Mouse (Mus musculus) liver, embryonic 13.5 days (tissue): ENCODE measurements around the gene Wbp2. TPM values are rescaled to one million over a fixed set of nuclear protein-coding genes. Genes with fewer than 3 reads are reported as not detected.
A peak's percentile ranks its signal among the peaks of the same experiment; 100 is the strongest.
"Not testable (repeated sequence)": the region's sequence is repeated elsewhere in the genome, so short reads cannot be mapped to it uniquely, and the experiment has no call there.

Source experiments
- ATAC-seq: fragments of 200-750 bp; cut with Nextera tagmentation; 2 replicates; pipeline ENCODE4 v1.8.0; 2017; ENCODE audit warnings: low read depth, mild to moderate bottlenecking, moderate number of reproducible peaks, moderate library complexity
- DNase-seq: peaks from one replicate; pipeline ENCODE4 v3.0.0; 2022
- H3K27ac ChIP-seq: fragments of 300-500 bp; sonication (generic); 2 replicates; pipeline ENCODE4 v1.5.1; 2015; ENCODE audit warnings: moderate library complexity, mild to moderate bottlenecking, inconsistent platforms
- H3K27me3 ChIP-seq: fragments of 300-500 bp; sonication (generic); 2 replicates; pipeline ENCODE4 v1.6.1; 2015; ENCODE audit warnings: mild to moderate bottlenecking, inconsistent platforms
- H3K36me3 ChIP-seq: fragments of 300-500 bp; sonication (generic); 2 replicates; pipeline ENCODE4 v1.6.1; 2015; ENCODE audit warnings: mild to moderate bottlenecking, inconsistent platforms
- H3K4me1 ChIP-seq: fragments of 300-500 bp; sonication (generic); replicated peaks from 2 replicates; pipeline ENCODE4 v1.6.1; 2015; ENCODE audit warnings: inconsistent platforms
- H3K4me2 ChIP-seq: fragments of 300-500 bp; sonication (generic); 2 replicates; pipeline ENCODE4 v1.6.1; 2015; ENCODE audit warnings: inconsistent platforms, mild to moderate bottlenecking, moderate library complexity
- H3K4me3 ChIP-seq: fragments of 300-500 bp; sonication (generic); replicated peaks from 2 replicates; pipeline ENCODE4 v1.5.1; 2015; ENCODE audit warnings: mild to moderate bottlenecking, inconsistent platforms
- H3K9ac ChIP-seq: fragments of 300-500 bp; sonication (generic); 2 replicates; pipeline ENCODE4 v1.6.1; 2015; ENCODE audit warnings: mild to moderate bottlenecking, inconsistent platforms
- H3K9me3 ChIP-seq: fragments of 300-500 bp; sonication (generic); replicated peaks from 2 replicates; pipeline ENCODE4 v1.6.1; 2016; ENCODE audit warnings: inconsistent platforms
- WGBS: fragments of 180-500 bp; shearing (Covaris S2); methylation state at CpG from one replicate; pipeline ENCODE4 v1.1.7; 2015; ENCODE audit not compliant: insufficient replicate concordance; 5-methylcytosine and 5-hydroxymethylcytosine counted together
- polyA plus RNA-seq: library from polyadenylated mRNA; unstranded; fragments of >200 nt; fragmentation: Nextera tagmentation; extraction: Ambion mirVana; gene quantifications from 2 replicates; pipeline ENCODE4 v1.2.1, GENCODE M21; 2015

Gene Wbp2
- polyA plus RNA-seq, 1 experiment from 2014 or later, result 58.9 TPM

DNA sequence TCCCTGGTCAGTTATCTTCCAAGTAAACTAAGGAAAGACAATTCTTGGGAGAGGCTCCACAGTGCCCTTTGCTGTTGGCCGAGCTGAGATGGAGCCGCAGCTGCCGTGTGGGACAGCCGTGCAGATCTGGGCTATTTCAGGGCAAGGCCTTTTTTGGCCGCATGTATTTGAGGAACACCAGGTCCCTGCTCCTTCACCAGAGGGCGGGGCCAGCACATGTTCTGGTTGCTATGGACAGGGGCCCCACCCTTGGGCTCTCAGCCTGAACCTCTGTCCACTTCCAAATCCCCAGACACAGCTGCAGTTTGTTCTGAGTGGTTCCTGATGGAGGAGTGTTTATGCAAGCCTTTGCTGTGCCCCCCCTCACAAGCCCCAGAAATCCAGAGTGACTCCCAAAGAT lies 13.6 kb upstream of the Wbp2 start:
- peaks cover 69% of the 10 kb centered on the region for H3K4me1 ChIP-seq
- peaks cover under 1% of the 10 kb centered on the region; the same call in 1 of the 2 replicates for H3K27me3 ChIP-seq
- ATAC-seq, result no peak
- H3K9ac ChIP-seq, result no peak overlapping the region
- H3K4me3 ChIP-seq, result no peak overlapping the region
- 47% methylated on average over 6 of the region's 6 CpGs for WGBS
- no peak for DNase-seq
- H3K36me3 ChIP-seq, result no peaks in the 10 kb centered on the region
- no peak overlapping the region for H3K4me2 ChIP-seq
- H3K9me3 ChIP-seq, result 0 out of 2 replicates have a peak, but pooled peaks cover 4% of the 10 kb centered on the region
- H3K27ac ChIP-seq, result peak overlapping the region; percentile 36; the same call in 1 of the 2 replicates

DNA sequence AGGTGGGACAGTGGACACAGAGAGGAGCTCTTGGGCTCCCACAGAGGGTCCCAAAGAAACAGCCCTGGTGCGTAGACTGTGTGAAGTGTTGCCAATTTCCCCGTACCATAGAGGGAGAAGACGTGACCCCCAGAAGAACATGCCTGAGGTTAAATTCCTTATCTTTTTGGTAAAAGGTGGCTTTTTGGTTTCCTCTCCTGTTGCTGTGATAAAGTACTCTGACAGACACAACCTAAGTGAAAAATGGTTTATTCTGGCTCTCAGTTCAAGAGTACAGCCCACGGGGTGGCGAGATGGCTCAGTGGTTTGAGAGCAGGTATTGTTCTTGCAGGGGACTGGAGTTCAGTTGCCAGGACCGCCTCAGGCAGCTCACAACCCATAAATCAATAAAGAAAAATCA lies 12.7 kb upstream of the Wbp2 start:
- Histone ChIP-seq H3K4me2 (no peak overlapping the region), H3K9ac (no peak overlapping the region), H3K27me3 (no peaks in the 10 kb centered on the region), H3K27ac (peak overlapping the region; percentile 36; the same call in 1 of the 2 replicates), H3K36me3 (no peaks in the 10 kb centered on the region), H3K4me3 (no peak overlapping the region), H3K9me3 (0 out of 2 replicates have a peak, but pooled peaks cover 4% of the 10 kb centered on the region), H3K4me1 (peaks cover 66% of the 10 kb centered on the region)
- DNase-seq (no peak), ATAC-seq (no peak)
- WGBS, result 34% methylated on average over 6 of the region's 6 CpGs

DNA sequence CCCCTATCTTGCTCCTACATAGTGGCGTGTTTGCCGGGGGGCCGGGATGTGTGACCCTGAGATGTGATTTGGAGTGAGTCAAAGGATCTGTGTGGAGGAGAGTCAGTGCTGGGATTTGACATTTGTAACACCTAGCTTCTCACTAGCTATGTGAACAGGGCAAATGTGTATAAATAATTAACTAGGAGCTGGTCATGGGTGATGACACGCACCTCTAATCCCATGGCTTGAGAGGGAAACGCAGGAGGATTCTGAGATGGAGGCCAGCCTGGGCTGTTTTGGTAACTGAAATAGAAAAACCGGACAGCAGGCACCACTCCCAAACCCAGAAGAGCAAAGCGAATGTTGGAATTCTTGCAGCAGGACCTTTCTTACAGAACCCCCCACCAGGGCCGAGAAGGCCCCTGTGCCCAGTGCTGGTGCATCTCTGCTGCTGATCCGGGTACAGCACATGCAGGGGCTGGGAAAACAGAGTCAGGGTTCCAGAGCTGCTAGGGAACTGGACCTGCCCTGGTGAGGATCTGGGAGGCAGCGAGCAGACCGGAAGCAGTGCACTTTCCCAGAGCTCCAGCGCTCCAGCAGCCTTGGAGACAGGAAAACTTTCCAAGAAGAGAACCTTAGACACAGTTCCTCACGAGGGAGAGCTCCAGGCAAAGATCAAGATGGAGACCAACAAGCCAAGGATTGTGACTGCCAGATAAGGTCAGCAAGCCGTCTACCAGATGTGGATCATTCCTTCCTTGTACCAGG lies 12.1 kb upstream of the Wbp2 start:
- Histone ChIP-seq H3K27me3 (no peaks in the 10 kb centered on the region), H3K9me3 (0 out of 2 replicates have a peak, but pooled peaks cover 4% of the 10 kb centered on the region), H3K4me2 (no peak overlapping the region), H3K27ac (peak overlapping the region; percentile 36; the same call in 1 of the 2 replicates), H3K4me3 (no peak overlapping the region), H3K4me1 (peaks cover 66% of the 10 kb centered on the region), H3K36me3 (no peaks in the 10 kb centered on the region), H3K9ac (no peak overlapping the region; the same call in 1 of the 2 replicates)
- 58% methylated on average over 14 of the region's 14 CpGs for WGBS
- ATAC-seq (no peak), DNase-seq (no peak)

DNA sequence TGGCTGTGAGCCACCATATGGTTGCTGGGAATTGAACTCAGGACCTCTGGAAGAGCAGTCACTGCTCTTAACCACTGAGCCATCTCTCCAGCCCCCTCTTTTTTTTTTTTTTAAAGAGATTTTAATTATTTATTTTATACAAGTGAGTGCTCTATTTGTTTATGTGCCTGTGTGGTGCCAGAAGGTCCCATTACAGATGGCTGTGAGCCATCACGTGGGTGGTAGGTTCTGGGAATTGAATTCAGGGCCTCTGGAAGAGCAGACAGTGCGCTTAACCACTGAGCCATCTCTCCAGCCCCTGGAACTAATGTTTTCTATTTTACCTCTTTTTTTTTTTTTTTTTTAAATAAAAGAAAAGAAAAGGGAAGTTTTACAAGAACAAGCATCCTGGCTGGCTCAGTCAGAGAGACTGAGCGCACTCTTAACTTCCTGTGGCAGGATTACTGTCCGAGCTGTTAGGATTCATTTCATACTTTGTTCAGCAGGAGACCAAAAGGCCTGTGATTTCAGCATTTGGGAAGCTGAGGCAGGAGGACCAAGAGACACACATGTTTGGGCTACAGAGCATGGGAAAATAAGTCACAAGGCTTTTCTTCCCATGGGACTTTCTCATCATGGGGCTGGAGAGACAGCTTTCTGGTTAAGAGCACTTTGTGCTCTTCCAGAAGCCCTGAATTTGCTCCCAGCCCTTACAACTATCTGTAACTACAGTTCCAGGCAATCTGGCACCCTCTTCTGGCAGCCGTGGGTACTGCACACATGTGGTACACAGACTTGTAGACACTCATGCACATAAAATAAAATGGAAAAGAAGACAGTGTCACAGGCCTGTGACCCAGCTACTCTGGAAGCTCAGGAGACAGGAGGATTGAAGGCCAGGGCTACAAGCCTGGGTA lies 9.7 kb upstream of the Wbp2 start:
- Histone ChIP-seq H3K27ac (no peak overlapping the region), H3K4me2 (no peak overlapping the region), H3K9ac (no peak overlapping the region), H3K4me1 (peaks cover 50% of the 10 kb centered on the region), H3K36me3 (no peaks in the 10 kb centered on the region), H3K27me3 (no peaks in the 10 kb centered on the region), H3K9me3 (0 out of 2 replicates have a peak, but pooled peaks cover 4% of the 10 kb centered on the region), H3K4me3 (no peak overlapping the region)
- ATAC-seq (no peak), DNase-seq (no peak)
- WGBS, result 71% methylated on average over 5 of the region's 5 CpGs

DNA sequence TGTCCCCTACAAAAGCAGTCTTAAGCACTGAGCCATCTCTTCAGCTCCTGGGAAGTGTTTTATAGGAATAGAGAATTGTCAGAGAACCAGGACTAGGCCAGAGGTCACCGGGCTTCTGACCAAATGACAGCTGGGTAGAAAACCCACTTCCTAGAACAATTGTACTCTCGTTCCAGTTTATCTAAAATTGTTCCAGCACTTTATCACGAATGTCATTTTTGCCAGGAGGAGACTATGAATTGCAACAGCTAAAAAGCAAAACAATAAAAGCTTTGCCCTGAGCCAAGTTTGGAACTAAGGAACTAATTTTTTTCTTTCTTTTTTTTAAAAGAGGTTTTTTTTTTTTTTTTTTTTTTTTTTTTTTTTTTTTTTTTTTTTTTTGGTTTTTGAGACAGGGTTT lies 8.8 kb upstream of the Wbp2 start:
- H3K27ac ChIP-seq, result 0 out of 2 replicates have a peak overlapping the region, but pooled peaks have one; percentile 16
- 17% methylated on average over 3 of the region's 3 CpGs for WGBS

DNA sequence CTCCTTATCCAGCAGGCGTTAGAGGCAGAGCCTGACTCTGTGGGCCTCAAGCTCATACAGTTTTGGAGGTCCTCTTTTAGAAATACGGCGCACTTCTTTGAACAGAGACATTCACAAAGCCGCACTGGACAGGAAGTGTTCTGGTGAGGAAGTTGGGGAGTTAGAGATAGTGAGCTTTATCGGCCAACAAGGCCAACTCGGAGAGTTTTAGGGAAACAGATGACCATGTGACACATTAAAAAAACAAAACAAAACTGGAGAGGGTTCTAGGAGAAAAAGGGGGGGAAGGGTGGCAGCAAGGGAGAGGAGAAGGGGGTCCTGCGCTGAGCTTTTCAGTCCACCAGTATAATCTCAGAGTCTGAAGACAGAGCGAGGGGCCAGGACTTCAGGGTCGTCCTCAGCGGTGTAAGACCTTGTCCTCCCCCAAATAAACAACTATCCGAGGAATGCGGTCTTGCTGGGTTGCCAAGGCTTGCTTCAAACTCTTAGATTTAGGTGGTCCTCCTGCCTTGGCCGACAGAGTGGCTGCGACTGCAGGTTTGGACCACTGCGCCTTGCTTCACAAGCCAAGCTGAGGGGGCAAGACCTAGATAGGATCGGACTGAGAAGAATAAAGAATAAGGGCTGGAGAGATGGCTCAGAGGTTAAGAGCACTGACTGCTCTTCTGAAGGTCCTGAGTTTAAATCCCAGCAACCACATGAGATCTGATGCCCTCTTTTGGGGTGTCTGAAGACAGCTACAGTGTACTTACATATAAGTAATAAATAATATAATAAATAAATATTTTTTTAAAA lies 7.2 kb upstream of the Wbp2 start:
- Histone ChIP-seq H3K9me3 (0 out of 2 replicates have a peak, but pooled peaks cover 4% of the 10 kb centered on the region), H3K27ac (peak overlapping the region; percentile 77)

More for the DNA sequence above, 8.8 kb upstream of the Wbp2 start:
- H3K4me2 ChIP-seq, result no peak overlapping the region
- peaks cover 41% of the 10 kb centered on the region for H3K4me1 ChIP-seq
- no peak overlapping the region for H3K4me3 ChIP-seq
- H3K9me3 ChIP-seq, result 0 out of 2 replicates have a peak, but pooled peaks cover 4% of the 10 kb centered on the region
- H3K9ac ChIP-seq, result no peak overlapping the region
- no peak for ATAC-seq
- H3K27me3 ChIP-seq, result no peaks in the 10 kb centered on the region
- no peaks in the 10 kb centered on the region for H3K36me3 ChIP-seq
- DNase-seq, result no peak

DNA sequence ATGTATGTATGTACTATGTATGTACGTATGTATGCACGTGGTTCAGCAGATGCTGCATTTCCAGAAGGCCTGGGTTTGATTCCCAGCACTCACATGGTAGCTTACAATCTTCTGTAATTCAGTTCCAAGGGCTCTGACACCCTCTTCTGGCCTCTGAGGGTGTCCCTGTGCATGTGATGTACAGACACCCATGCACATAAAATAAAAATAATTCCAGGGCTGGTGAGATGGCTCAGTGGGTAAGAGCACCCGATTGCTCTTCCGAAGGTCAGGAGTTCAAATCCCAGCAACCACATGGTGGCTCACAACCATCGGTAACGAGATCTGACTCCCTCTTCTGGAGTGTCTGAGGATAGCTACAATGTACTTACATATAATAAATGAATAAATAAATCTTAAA lies 6.2 kb upstream of the Wbp2 start:
- not testable (repeated sequence) for H3K4me2 ChIP-seq, ATAC-seq, H3K9me3 ChIP-seq, DNase-seq, H3K27me3 ChIP-seq, H3K9ac ChIP-seq, H3K36me3 ChIP-seq, H3K4me3 ChIP-seq
- WGBS, result 76% methylated on average over 6 of the region's 6 CpGs
- H3K27ac ChIP-seq, result peak overlapping the region; percentile 77; the same call in 1 of the 2 replicates
- peaks cover 36% of the 10 kb centered on the region for H3K4me1 ChIP-seq

More for the DNA sequence above, 7.2 kb upstream of the Wbp2 start:
- H3K4me2 ChIP-seq, result peak overlapping the region; percentile 49
- peak overlapping the region; percentile 21 for H3K4me3 ChIP-seq
- DNase-seq (no peak), ATAC-seq (peak; percentile 51; the same call in 1 of the 2 replicates)
- H3K9ac ChIP-seq, result peak overlapping the region; percentile 40; the same call in 1 of the 2 replicates
- H3K36me3 ChIP-seq, result no peaks in the 10 kb centered on the region
- 8% methylated on average over 16 of the region's 16 CpGs for WGBS
- H3K27me3 ChIP-seq, result no peaks in the 10 kb centered on the region
- peaks cover 31% of the 10 kb centered on the region for H3K4me1 ChIP-seq

DNA sequence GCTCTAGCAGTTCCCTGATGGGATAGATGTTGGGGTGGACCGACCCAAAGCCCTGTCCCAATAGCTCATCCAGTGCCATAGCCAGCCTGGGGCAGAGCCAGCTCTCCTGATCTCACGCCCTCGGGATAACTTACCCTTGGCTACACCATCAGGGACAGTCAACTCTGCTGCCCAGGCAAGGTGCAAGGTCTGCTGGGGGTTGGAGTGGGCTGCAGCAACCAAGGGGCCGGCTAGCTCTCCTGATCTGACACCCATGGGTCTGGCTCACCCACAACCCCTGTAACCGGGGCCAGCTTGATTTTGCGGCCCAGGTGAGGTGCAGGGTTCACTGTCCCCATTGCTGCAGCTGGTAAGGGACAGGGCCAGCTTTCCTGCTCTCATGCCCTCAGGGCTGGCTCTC lies 4.8 kb upstream of the Wbp2 start:
- H3K9me3 ChIP-seq, result 0 out of 2 replicates have a peak, but pooled peaks cover 1% of the 10 kb centered on the region
- whole genome bisulfite sequencing, result 83% methylated on average over 6 of the region's 6 CpGs
- no peak for DNase-seq
- no peak overlapping the region for H3K9ac ChIP-seq
- no peaks in the 10 kb centered on the region for H3K36me3 ChIP-seq
- H3K4me3 ChIP-seq, result no peak overlapping the region
- no peaks in the 10 kb centered on the region for H3K27me3 ChIP-seq
- no peak for ATAC-seq
- H3K27ac ChIP-seq, result no peak overlapping the region; the same call in 1 of the 2 replicates
- peaks cover 40% of the 10 kb centered on the region for H3K4me1 ChIP-seq
- no peak overlapping the region for H3K4me2 ChIP-seq

DNA sequence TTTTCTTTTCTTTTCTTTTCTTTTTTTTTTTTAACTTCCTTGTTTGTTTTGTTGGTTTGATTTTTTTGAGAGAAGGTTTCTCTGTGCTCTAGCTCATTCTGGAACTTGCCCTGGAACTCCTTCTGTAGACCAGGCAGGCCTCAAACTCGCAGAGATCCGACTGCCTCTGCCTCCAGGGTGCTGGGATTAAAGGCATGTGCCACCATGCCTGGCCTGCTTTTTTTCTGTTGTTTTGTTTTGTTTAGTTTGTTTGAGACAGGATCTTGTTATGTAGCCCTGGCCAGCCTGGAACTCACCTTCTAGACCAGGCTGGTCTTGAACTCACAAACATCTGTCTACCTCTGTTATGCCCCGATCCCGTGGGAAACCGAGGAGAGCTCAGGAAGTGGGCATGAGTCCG lies 2.8 kb upstream of the Wbp2 start:
- Histone ChIP-seq H3K9ac (no peak overlapping the region), H3K4me1 (peaks cover 53% of the 10 kb centered on the region), H3K9me3 (no peaks in the 10 kb centered on the region), H3K36me3 (0 out of 2 replicates have a peak, but pooled peaks cover 4% of the 10 kb centered on the region), H3K27me3 (no peaks in the 10 kb centered on the region), H3K4me2 (no peak overlapping the region), H3K27ac (no peak overlapping the region), H3K4me3 (no peak overlapping the region)
- 80% methylated on average over 6 of the region's 6 CpGs for WGBS
- no peak for DNase-seq
- no peak for ATAC-seq

DNA sequence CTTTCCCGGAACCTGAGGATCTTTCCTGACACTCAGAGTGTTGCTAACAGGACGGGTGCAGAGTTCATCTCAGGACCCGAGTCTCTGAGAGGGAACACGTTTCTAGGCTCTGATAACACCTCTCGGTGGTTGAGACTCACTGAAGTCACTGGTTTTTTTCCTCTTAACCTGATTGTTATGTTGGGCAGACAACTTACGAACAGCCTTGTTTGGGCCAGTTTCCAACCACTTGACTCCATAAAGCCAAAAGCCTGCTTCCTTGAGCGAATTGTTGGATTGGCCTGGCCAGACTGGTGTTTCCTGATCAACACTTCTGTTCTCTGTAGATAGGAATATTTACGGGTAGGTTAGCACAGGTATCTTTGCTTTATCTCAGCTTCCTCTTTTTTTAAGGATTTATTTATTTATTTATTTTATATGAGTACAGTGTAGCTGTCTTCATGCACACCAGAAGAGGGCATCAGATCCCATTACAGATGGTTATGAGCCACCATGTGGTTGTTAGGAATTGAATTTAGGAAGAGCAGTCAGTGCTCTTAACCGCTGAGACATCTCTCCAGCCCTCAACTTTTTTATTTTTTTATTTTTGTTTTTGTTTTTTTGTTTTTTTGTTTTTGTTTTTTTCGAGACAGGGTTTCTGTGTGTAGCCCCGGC lies 2.1 kb upstream of the Wbp2 start:
- peaks cover 53% of the 10 kb centered on the region for H3K4me1 ChIP-seq
- no peak for DNase-seq
- peak overlapping the region; percentile 76; the same call in 1 of the 2 replicates for H3K4me2 ChIP-seq

More for the DNA sequence above, 2.1 kb upstream of the Wbp2 start:
- Histone ChIP-seq H3K9me3 (no peaks in the 10 kb centered on the region), H3K27ac (peak overlapping the region; percentile 79), H3K4me3 (no peak overlapping the region), H3K36me3 (peaks cover 10% of the 10 kb centered on the region; the same call in 1 of the 2 replicates), H3K27me3 (no peaks in the 10 kb centered on the region), H3K9ac (peak overlapping the region; percentile 26; the same call in 1 of the 2 replicates)
- WGBS, result 31% methylated on average over 11 of the region's 11 CpGs
- no peak for ATAC-seq
